Mouse (Mus musculus) forebrain, embryonic 15.5 days (tissue): ENCODE results near the gene Tgm7. TPM values are rescaled to one million over a fixed set of nuclear protein-coding genes. Genes with fewer than 3 reads are reported as not detected.
"Not testable (repeated sequence)": the region's sequence is repeated elsewhere in the genome, so short reads cannot be mapped to it uniquely, and the experiment has no call there.

ENCODE experiments used
- ATAC-seq: fragments of 200-750 bp; cut with Nextera tagmentation; replicated peaks from 2 replicates; pipeline ENCODE4 v1.8.0; 2017; ENCODE audit warnings: mild to moderate bottlenecking, moderate TSS enrichment, moderate library complexity
- H3K27ac ChIP-seq: fragments of 300-500 bp; sonication (generic); replicated peaks from 2 replicates; pipeline ENCODE4 v1.5.1; 2015; ENCODE audit warnings: mild to moderate bottlenecking, inconsistent platforms
- H3K27me3 ChIP-seq: fragments of 300-500 bp; sonication (generic); 2 replicates; pipeline ENCODE4 v1.6.1; 2015; ENCODE audit warnings: inconsistent platforms
- H3K36me3 ChIP-seq: fragments of 300-500 bp; sonication (generic); 2 replicates; pipeline ENCODE4 v1.6.1; 2015; ENCODE audit warnings: mild to moderate bottlenecking, inconsistent platforms
- H3K4me1 ChIP-seq: fragments of 300-500 bp; sonication (generic); 2 replicates; pipeline ENCODE4 v1.6.1; 2015; ENCODE audit warnings: inconsistent platforms
- H3K4me2 ChIP-seq: fragments of 300-500 bp; sonication (generic); replicated peaks from 2 replicates; pipeline ENCODE4 v1.6.1; 2015; ENCODE audit warnings: mild to moderate bottlenecking, inconsistent platforms
- H3K4me3 ChIP-seq: fragments of 300-500 bp; sonication (generic); 2 replicates; pipeline ENCODE4 v1.5.1; 2015; ENCODE audit warnings: mild to moderate bottlenecking, inconsistent platforms
- H3K9ac ChIP-seq: fragments of 300-500 bp; sonication (generic); replicated peaks from 2 replicates; pipeline ENCODE4 v1.6.1; 2015; ENCODE audit warnings: mild to moderate bottlenecking, inconsistent platforms
- H3K9me3 ChIP-seq: fragments of 300-500 bp; sonication (generic); 2 replicates; pipeline ENCODE4 v1.6.1; 2016; ENCODE audit warnings: inconsistent platforms
- WGBS: fragments of 180-500 bp; shearing (Covaris S2); methylation state at CpG from one replicate; pipeline ENCODE4 v1.1.7; 2015; ENCODE audit warnings: mixed read lengths; 5-methylcytosine and 5-hydroxymethylcytosine counted together
- polyA plus RNA-seq: library from polyadenylated mRNA; unstranded; fragments of >200 nt; fragmentation: Nextera tagmentation; extraction: Ambion mirVana; gene quantifications from 2 replicates; pipeline ENCODE4 v1.2.1, GENCODE M21; 2015

Gene Tgm7
- polyA plus RNA-seq, 1 experiment from 2014 or later = not detected

DNA sequence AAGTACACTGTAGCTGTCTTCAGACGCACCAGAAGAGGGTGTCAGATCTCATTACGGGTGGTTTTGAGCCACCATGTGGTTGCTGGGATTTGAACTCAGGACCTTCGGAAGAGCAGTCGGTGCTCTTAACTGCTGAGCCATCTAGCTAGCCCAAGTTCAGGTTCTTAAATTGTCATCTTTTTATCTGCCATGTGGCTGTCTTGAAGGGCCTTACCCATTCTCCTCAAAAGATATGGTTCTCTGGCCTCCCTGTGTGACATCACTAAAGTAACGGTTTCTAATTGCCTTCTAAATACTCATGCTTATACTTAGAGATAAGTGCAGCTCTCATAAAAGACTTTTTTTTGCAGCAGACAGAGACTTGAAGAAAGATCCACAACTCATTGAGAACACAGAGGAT, 16.7 kb upstream of the Tgm7 start:
- not testable (repeated sequence) for H3K36me3 ChIP-seq, H3K27me3 ChIP-seq, H3K9ac ChIP-seq, ATAC-seq, H3K9me3 ChIP-seq, H3K27ac ChIP-seq, H3K4me3 ChIP-seq, H3K4me2 ChIP-seq, H3K4me1 ChIP-seq
- WGBS = 92% methylated on average over 5 of the region's 5 CpGs

DNA sequence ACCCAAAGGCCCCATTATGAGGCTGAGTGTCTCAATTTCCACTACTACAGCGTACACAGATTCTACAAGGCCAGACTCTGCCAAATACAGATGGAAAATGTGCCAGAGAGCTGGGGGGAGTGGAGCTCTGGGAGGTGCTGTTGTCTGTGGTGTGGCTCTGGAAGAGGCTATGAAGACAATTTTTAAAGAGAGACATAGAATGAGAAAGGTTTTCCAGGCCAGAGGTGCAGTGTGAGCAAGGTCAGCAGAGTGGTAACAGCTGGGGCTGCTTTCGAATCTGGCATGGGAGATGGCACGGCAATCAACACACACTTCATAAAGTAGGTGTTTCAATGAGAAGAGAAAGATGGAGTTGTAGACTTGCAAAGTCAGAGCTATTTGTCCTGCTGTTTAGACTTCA, 9.7 kb upstream of the Tgm7 start:
- no peaks in the 10 kb centered on the region for H3K27me3 ChIP-seq
- H3K9me3 ChIP-seq = no peaks in the 10 kb centered on the region
- no peak for ATAC-seq
- no peak overlapping the region for H3K9ac ChIP-seq
- no peak overlapping the region for H3K4me3 ChIP-seq
- no peak overlapping the region for H3K4me2 ChIP-seq
- no peak overlapping the region for H3K27ac ChIP-seq
- H3K36me3 ChIP-seq = no peaks in the 10 kb centered on the region
- H3K4me1 ChIP-seq = no peaks in the 10 kb centered on the region
- 91% methylated on average over 3 of the region's 3 CpGs for WGBS

DNA sequence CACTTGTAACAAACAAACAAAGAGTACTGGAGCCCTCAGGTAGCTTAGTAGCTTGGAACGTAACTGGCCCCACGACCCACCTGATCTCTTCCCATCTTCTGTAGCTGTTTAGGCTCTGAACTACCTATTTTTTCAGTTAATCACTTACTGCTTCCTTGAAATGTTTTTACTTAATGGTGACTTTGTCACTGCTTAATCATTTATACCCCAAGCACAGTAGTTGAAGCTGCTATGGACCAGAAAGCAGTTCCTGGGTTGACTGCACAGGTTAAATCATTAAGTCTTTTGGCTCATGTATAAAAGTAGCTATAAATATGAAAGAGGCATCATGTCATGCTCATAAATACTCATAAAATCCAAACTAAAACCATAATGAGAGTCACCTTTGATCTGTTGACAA, 5.8 kb upstream of the Tgm7 start:
- Histone ChIP-seq H3K36me3 (no peaks in the 10 kb centered on the region), H3K27me3 (no peaks in the 10 kb centered on the region), H3K4me1 (no peaks in the 10 kb centered on the region), H3K4me2 (no peak overlapping the region), H3K4me3 (no peak overlapping the region), H3K9me3 (no peaks in the 10 kb centered on the region), H3K9ac (no peak overlapping the region), H3K27ac (no peak overlapping the region)
- WGBS = 90% methylated on average over 2 of the region's 2 CpGs
- no peak for ATAC-seq

DNA sequence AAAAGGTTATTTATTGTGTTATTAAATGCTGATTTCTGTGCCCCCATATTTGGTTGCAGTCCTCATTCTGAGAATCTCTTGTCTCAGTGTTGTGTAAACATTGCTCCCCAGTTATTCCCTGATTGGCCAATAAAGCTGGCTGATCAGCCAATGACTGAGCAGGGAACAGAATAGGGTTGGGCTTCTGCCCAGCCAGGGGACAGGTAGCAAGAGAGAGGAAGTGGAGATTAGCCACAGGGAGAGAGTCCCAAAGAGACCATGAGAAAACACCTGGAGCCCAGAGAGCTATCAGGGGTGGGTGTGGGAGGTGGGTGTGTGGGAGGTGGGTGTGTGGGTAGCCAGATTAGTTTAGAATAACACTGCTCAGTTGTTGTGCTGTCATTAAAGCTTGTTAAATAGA, 3.7 kb downstream of the Tgm7 start:
- no peaks in the 10 kb centered on the region for H3K36me3 ChIP-seq
- H3K4me2 ChIP-seq = no peak overlapping the region
- no peak for ATAC-seq

DNA sequence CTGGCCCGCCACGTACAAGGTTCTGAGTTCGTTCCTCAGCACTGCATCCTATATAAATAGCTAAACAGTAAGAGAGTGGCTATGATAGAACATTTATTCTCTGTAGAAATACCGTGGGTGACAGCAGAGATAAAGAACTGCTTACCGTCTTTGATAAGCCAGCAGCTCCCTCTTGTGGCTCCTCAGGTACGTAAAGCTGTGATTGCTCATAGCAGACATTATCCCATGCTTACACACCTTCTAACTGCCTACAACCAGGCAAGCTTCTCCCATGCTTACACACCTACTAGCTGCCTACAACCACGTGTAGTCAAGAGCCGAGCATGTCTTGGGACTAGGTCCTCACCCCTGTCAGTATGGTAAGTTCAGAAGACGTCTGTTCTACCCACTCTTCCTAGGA, 7.5 kb downstream of the Tgm7 start:
- Histone ChIP-seq H3K27me3 (no peaks in the 10 kb centered on the region), H3K27ac (no peak overlapping the region), H3K9ac (no peak overlapping the region), H3K4me2 (no peak overlapping the region), H3K4me1 (no peaks in the 10 kb centered on the region), H3K36me3 (no peaks in the 10 kb centered on the region), H3K9me3 (no peaks in the 10 kb centered on the region), H3K4me3 (no peak overlapping the region)
- 0 out of 2 replicates have a peak, but pooled peaks have one; percentile 29 for ATAC-seq
- 20% methylated on average over 9 of the region's 9 CpGs for WGBS

More for the DNA sequence above, 3.7 kb downstream of the Tgm7 start:
- Histone ChIP-seq H3K27ac (no peak overlapping the region), H3K27me3 (no peaks in the 10 kb centered on the region), H3K9me3 (no peaks in the 10 kb centered on the region), H3K4me1 (no peaks in the 10 kb centered on the region), H3K9ac (no peak overlapping the region), H3K4me3 (no peak overlapping the region)

DNA sequence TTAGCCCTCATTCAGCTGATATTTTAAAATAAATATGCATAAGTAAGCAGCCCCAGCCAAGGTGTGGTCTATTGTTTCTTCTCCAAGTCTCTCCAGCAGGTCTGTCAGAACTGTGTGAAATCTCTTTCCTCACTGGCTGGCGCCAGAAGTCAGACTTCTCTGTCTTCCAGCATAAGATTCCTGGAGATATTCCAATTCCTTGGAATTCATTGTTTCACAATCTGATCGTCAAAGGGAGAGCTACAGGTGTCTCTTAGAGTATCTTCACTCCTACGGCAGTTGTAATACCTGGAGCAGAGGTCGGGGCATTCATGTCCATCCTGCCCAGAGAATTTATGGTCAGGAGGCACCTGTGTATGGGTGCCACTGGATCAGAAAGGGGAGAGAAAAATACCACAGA, 19.8 kb downstream of the Tgm7 start:
- Histone ChIP-seq H3K36me3 (no peaks in the 10 kb centered on the region), H3K27ac (no peak overlapping the region), H3K9me3 (no peaks in the 10 kb centered on the region), H3K4me1 (no peaks in the 10 kb centered on the region), H3K4me3 (no peak overlapping the region), H3K27me3 (no peaks in the 10 kb centered on the region), H3K9ac (no peak overlapping the region), H3K4me2 (no peak overlapping the region)
- ATAC-seq = no peak
- 76% methylated on average over 4 of the region's 4 CpGs for WGBS

DNA sequence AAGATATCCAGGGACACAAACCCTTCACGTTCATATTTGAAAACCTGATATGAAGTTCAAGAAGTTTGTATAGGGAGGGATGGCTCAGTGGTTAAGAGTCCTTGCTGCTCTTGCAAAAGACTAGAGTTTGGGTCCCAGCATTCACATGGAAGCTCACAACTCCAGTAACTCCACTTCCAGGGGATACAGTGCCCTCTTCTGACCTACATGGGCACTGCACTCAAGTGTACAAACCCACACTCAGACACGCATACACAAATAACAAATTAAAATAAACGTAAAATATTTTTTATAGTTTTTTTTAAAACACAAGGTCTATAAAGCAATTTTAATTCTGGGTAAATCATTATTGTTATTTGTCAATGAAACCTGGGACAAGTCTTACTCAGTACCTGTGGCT, 21.1 kb downstream of the Tgm7 start:
- H3K36me3 ChIP-seq = no peaks in the 10 kb centered on the region
- 93% methylated on average over 3 of the region's 3 CpGs for WGBS
- no peak overlapping the region for H3K4me2 ChIP-seq
- H3K4me3 ChIP-seq = no peak overlapping the region
- H3K27me3 ChIP-seq = no peaks in the 10 kb centered on the region
- H3K27ac ChIP-seq = no peak overlapping the region
- H3K9me3 ChIP-seq = no peaks in the 10 kb centered on the region
- no peak for ATAC-seq
- H3K4me1 ChIP-seq = no peaks in the 10 kb centered on the region
- H3K9ac ChIP-seq = no peak overlapping the region

DNA sequence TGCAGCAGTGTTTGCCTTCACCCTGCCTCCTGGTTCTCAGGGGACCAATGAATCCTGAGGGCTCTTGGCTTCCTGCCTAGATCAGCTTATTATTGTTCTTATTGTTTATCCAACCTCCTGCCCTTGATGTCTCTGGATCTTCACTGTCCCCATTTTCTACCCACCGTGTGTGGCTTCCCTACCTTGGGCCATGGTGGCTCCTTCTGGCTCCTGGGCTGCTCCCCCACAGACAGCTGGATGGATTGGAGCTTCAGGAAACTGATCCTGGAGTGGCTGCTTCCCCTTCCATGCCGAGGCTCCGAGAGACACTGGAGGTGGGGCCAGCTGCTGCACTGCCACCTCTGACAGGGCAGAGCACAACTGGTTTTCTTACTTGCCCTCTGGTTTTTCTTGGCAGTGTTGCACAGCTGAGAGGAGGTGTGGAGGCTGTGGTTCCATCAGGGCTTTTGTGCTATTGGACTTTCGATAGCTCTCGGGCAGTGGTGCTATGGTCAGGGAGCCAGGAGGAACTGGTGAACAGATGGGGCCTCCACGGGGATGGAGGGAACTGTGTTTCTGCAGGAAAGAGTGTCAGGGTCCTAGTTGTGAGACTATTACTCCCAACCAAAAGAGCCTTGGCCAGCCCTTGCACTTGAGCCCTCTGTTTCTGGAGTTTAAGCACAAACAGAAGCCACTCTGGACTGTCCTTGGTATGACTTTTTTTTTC, 24.0 kb downstream of the Tgm7 start, which contains the start of gene Tgm5:
Gene Tgm5, minus strand, starts transcription at position 362 of the 706 bp plus-strand sequence.
- H3K4me1 ChIP-seq = no peaks in the 10 kb centered on the region
- no peak within 1 kb of the TSS for H3K27ac ChIP-seq
- WGBS = 51% methylated on average over 6 of the region's 6 CpGs
- no peaks in the 10 kb centered on the region for H3K36me3 ChIP-seq
- no peak within 1 kb of the TSS for H3K4me3 ChIP-seq
- no peak for ATAC-seq
- H3K9ac ChIP-seq = no peak within 1 kb of the TSS
- H3K9me3 ChIP-seq = no peaks in the 10 kb centered on the region
- H3K27me3 ChIP-seq = no peaks in the 10 kb centered on the region
- no peak within 1 kb of the TSS for H3K4me2 ChIP-seq

DNA sequence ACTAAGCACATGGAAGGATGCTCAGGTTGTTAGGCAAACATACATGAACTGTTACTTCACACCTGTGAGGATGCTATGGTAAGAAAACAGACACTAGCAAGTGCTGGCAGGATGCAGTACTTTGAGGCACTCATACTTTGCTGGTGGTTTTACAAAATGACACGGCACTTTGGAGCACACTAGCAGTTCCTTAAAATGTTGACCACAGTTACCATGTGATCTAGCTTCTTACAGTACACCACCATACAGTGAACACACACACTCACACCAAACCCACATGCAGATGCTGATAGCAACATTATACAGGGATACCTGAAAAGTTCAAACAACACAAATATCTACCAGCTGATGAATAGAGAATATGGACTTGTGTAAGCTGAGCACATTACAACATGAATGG, 27.0 kb downstream of the Tgm7 start:
- WGBS = 93% methylated on average over 1 of the region's 1 CpGs
- no peak for ATAC-seq
- no peaks in the 10 kb centered on the region for H3K36me3 ChIP-seq
- H3K27me3 ChIP-seq = no peaks in the 10 kb centered on the region
- H3K4me2 ChIP-seq = no peak overlapping the region
- no peak overlapping the region for H3K4me3 ChIP-seq
- no peak overlapping the region for H3K9ac ChIP-seq
- H3K9me3 ChIP-seq = no peaks in the 10 kb centered on the region
- H3K27ac ChIP-seq = no peak overlapping the region
- H3K4me1 ChIP-seq = no peaks in the 10 kb centered on the region

DNA sequence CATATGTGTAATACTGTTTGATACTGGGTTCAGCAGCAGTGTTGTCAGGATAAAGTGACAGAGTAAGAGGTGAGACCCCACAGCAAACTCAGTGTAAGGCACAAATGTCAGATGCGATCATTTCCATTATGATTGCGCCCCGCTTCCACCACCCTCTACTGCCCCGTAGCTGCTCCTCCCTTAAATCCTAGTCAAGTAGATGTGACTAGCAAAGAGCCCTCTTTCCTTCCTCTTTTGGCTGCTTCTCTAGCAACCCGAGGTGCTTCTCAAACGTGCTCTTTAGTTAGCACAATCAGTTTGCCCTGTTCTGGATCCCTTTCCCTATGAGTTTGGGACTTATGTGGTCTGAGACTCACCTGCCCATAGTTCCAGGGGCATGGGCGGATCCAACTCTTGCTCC, 34.8 kb downstream of the Tgm7 start:
- Histone ChIP-seq H3K9me3 (no peaks in the 10 kb centered on the region), H3K9ac (no peak overlapping the region), H3K27ac (no peak overlapping the region), H3K27me3 (no peaks in the 10 kb centered on the region), H3K4me2 (no peak overlapping the region), H3K4me1 (no peaks in the 10 kb centered on the region), H3K4me3 (no peak overlapping the region), H3K36me3 (no peaks in the 10 kb centered on the region)
- ATAC-seq = no peak
- 82% methylated on average over 7 of the region's 7 CpGs for WGBS

DNA sequence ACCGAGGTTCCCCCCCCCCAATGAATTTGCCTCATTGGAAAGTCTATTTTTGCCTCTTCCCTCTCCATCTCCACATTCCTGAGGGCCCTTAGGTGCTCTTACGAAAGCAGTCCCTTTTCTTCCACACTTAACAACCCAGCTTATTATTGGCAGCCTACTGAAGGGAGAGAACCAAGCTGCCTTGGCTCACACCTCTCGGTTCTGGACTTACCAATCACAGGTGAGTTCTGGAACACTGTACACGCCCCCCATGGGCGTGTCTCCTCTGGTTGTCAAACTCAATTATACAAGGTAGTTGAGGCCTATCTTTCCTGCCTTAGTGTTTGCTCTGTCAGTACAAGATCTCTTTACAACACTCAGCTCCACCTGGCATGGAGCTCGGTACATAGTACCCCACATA, 37.7 kb downstream of the Tgm7 start:
- no peak for ATAC-seq
- 83% methylated on average over 6 of the region's 6 CpGs for WGBS
- H3K36me3 ChIP-seq = no peaks in the 10 kb centered on the region

DNA sequence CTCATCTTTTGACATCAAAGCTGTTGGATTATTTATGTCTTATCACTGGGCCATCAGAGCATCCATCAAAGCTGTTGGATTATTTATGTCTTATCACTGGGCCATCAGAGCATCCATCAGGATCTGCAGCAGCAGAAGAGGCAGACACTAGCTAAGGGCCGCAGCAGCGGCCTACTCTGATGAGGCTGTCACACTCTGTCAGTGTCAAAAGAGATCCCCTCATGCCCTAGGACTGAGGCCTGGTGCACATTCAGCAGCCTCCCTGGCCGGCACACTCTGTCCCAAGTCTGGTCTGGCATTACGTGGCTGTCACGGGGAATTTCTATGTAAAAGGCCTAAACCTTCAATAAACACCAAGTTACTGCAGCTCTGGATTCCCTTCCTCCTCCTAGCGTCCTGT, 40.1 kb downstream of the Tgm7 start:
- no peaks in the 10 kb centered on the region for H3K4me1 ChIP-seq
- H3K4me2 ChIP-seq = no peak overlapping the region
- H3K9me3 ChIP-seq = no peaks in the 10 kb centered on the region
- 80% methylated on average over 6 of the region's 6 CpGs for WGBS
- no peak for ATAC-seq
- no peak overlapping the region for H3K27ac ChIP-seq
- no peaks in the 10 kb centered on the region for H3K36me3 ChIP-seq
- no peak overlapping the region for H3K4me3 ChIP-seq
- no peaks in the 10 kb centered on the region for H3K27me3 ChIP-seq
- H3K9ac ChIP-seq = no peak overlapping the region

More for the DNA sequence above, 37.7 kb downstream of the Tgm7 start:
- Histone ChIP-seq H3K9me3 (no peaks in the 10 kb centered on the region), H3K4me2 (no peak overlapping the region), H3K4me3 (no peak overlapping the region), H3K4me1 (no peaks in the 10 kb centered on the region), H3K9ac (no peak overlapping the region), H3K27me3 (no peaks in the 10 kb centered on the region), H3K27ac (no peak overlapping the region)

DNA sequence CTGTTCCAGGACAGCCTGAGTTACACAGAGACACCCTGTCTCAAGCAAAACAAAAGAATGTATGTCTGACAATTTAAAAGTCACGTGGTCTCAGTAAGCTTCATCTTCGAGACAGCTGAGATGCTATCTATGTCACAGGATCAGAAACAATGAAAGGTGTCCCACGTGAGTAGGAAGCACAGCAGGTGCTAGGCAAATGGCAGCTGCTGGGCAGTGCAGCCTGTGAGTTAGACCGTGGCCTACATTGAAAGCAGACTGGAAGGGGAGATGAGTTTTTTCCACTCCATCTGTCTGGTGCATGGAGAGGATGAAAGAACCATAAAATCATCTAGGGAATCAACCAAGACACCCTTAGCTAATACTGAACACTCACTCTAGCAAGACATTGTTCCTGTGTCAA, 42.5 kb downstream of the Tgm7 start:
- H3K27ac ChIP-seq = no peak overlapping the region
- H3K9me3 ChIP-seq = no peaks in the 10 kb centered on the region
- 64% methylated on average over 4 of the region's 4 CpGs for WGBS
- H3K36me3 ChIP-seq = no peaks in the 10 kb centered on the region
- H3K4me1 ChIP-seq = no peaks in the 10 kb centered on the region
- no peak overlapping the region for H3K4me3 ChIP-seq
- ATAC-seq = no peak
- no peak overlapping the region for H3K4me2 ChIP-seq
- no peaks in the 10 kb centered on the region for H3K27me3 ChIP-seq
- H3K9ac ChIP-seq = no peak overlapping the region
